Mouse (Mus musculus) CH12.LX (cell line): Measurements from ENCODE around the gene Spred2. TPM values are rescaled to one million over a fixed set of nuclear protein-coding genes. Genes with fewer than 3 reads are reported as not detected.

Experiments
- DNase-seq: peaks from one replicate; pipeline ENCODE4 v3.0.0-alpha.2; 2013; ENCODE audit errors: extremely low read depth
- H3K27ac ChIP-seq: 2 replicates; pipeline ENCODE4 v1.5.1; 2012; ENCODE audit warnings: low read depth, mild to moderate bottlenecking, control low read depth, moderate library complexity; ENCODE audit not compliant: insufficient read depth
- H3K27me3 ChIP-seq: replicated peaks from 2 replicates; pipeline ENCODE3; 2012; ENCODE audit warnings: inconsistent platforms
- H3K36me3 ChIP-seq, 2 experiments: replicated peaks in 1 of 2; 2 replicates each; pipeline versions ENCODE3 to v1.6.1; 2012; ENCODE audit warnings: inconsistent platforms in 1 of 2, low read length in 1 of 2, mild to moderate bottlenecking in 1 of 2, mixed read lengths in 1 of 2, moderate library complexity in 1 of 2; ENCODE audit not compliant: control insufficient read depth in 1 of 2, insufficient read depth in 1 of 2
- H3K4me1 ChIP-seq, 2 experiments: 2 replicates each; pipeline ENCODE4 v1.6.1; 2012; ENCODE audit warnings: inconsistent platforms in 1 of 2, moderate library complexity in 1 of 2; ENCODE audit not compliant: insufficient read depth in 2 of 2, control insufficient read depth in 1 of 2
- H3K4me2 ChIP-seq: 2 replicates; pipeline ENCODE4 v1.6.1; 2012; ENCODE audit warnings: low read depth, mild to moderate bottlenecking, control low read depth; ENCODE audit not compliant: poor library complexity, insufficient read depth, severe bottlenecking
- H3K4me3 ChIP-seq, 3 experiments: fragments of 150-350 bp in 1 of 3; sonication (generic) in 1 of 3; replicated peaks in 1 of 3; 2 replicates each; pipeline versions ENCODE3 to v1.5.1; 2011 to 2012; ENCODE audit warnings: low read depth in 2 of 3, low read length in 2 of 3, mild to moderate bottlenecking in 2 of 3, moderate library complexity in 2 of 3, control low read depth in 1 of 3, improper control_type of control experiment in 1 of 3, inconsistent platforms in 1 of 3, mixed read lengths in 1 of 3; ENCODE audit not compliant: poor library complexity in 1 of 3
- H3K79me2 ChIP-seq: replicated peaks from 2 replicates; pipeline ENCODE4 v1.6.1; 2012; ENCODE audit warnings: mild to moderate bottlenecking, moderate library complexity; ENCODE audit not compliant: control insufficient read depth, poor library complexity, insufficient read depth, severe bottlenecking; ENCODE audit errors: extremely low read depth
- H3K9ac ChIP-seq: 2 replicates; pipeline ENCODE4 v1.6.1; 2012; ENCODE audit warnings: low read depth, mild to moderate bottlenecking, control low read depth, moderate library complexity; ENCODE audit not compliant: insufficient read depth
- H3K9me3 ChIP-seq: replicated peaks from 2 replicates; pipeline ENCODE3; 2012; ENCODE audit warnings: low read length, inconsistent platforms, mixed read lengths
- BHLHE40 ChIP-seq: IDR thresholded peaks from 2 replicates; pipeline ENCODE4 v1.6.1; 2011; ENCODE audit warnings: mild to moderate bottlenecking, low read depth, low read length, improper control_type of control experiment
- E2F4 ChIP-seq: IDR thresholded peaks from 2 replicates; pipeline ENCODE4 v1.6.1; 2011; ENCODE audit warnings: low read depth, low read length, improper control_type of control experiment; ENCODE audit not compliant: insufficient replicate concordance
- EP300 ChIP-seq: IDR thresholded peaks from 2 replicates; pipeline ENCODE4 v1.6.1; 2011; ENCODE audit warnings: low read length, improper control_type of control experiment
- JUN ChIP-seq: IDR thresholded peaks from 2 replicates; pipeline ENCODE4 v1.6.1; 2011; ENCODE audit warnings: low read depth, mild to moderate bottlenecking, low read length, improper control_type of control experiment, moderate library complexity; ENCODE audit not compliant: insufficient read depth
- JUND ChIP-seq: conservative IDR thresholded peaks from 2 replicates; pipeline ENCODE4 v1.6.1; 2011; ENCODE audit warnings: low read depth, low read length, improper control_type of control experiment
- KAT2A ChIP-seq: IDR thresholded peaks from 2 replicates; pipeline ENCODE4 v1.6.1; 2012; ENCODE audit warnings: low read length, improper control_type of control experiment, inconsistent platforms; ENCODE audit not compliant: insufficient replicate concordance
- MAX ChIP-seq: IDR thresholded peaks from 2 replicates; pipeline ENCODE4 v1.6.1; 2011; ENCODE audit warnings: low read length, improper control_type of control experiment
- MAZ ChIP-seq: IDR thresholded peaks from 2 replicates; pipeline ENCODE4 v1.6.1; 2012; ENCODE audit warnings: low read depth, mild to moderate bottlenecking, inconsistent platforms, low read length, improper control_type of control experiment, moderate library complexity
- MXI1 ChIP-seq: IDR thresholded peaks from 2 replicates; pipeline ENCODE4 v1.6.1; 2011; ENCODE audit warnings: mild to moderate bottlenecking, low read depth, low read length, improper control_type of control experiment
- NELFE ChIP-seq: IDR thresholded peaks from 2 replicates; pipeline ENCODE4 v1.6.1; 2011; ENCODE audit warnings: low read depth, low read length, improper control_type of control experiment
- PAX5 ChIP-seq: IDR thresholded peaks from 2 replicates; pipeline ENCODE4 v1.6.1; 2012; ENCODE audit warnings: low read length, inconsistent platforms, mixed read lengths
- POLR2A ChIP-seq: IDR thresholded peaks from 2 replicates; pipeline ENCODE4 v1.6.1; 2011; ENCODE audit warnings: low read depth, mild to moderate bottlenecking, improper control_type of control experiment, low read length
- RAD21 ChIP-seq: IDR thresholded peaks from 2 replicates; pipeline ENCODE4 v1.6.1; 2011; ENCODE audit warnings: low read depth, mild to moderate bottlenecking, low read length, improper control_type of control experiment, moderate library complexity
- TBP ChIP-seq: conservative IDR thresholded peaks from 2 replicates; pipeline ENCODE4 v1.6.1; 2011; ENCODE audit warnings: low read depth, low read length, improper control_type of control experiment
- TCF12 ChIP-seq: IDR thresholded peaks from 2 replicates; pipeline ENCODE4 v1.6.1; 2014; ENCODE audit warnings: low read depth, mild to moderate bottlenecking, inconsistent platforms, low read length, improper control_type of control experiment
- UBTF ChIP-seq: IDR thresholded peaks from 2 replicates; pipeline ENCODE4 v1.6.1; 2012; ENCODE audit warnings: low read depth, mild to moderate bottlenecking, inconsistent platforms, low read length, improper control_type of control experiment, moderate library complexity
- USF1 ChIP-seq: IDR thresholded peaks from 2 replicates; pipeline ENCODE4 v1.6.1; 2014; ENCODE audit warnings: low read depth, mild to moderate bottlenecking, inconsistent platforms, low read length, improper control_type of control experiment
- USF2 ChIP-seq: conservative IDR thresholded peaks from 2 replicates; pipeline ENCODE4 v1.6.1; 2011; ENCODE audit warnings: low read depth, low read length, improper control_type of control experiment
- ZNF384 ChIP-seq: IDR thresholded peaks from 2 replicates; pipeline ENCODE4 v1.6.1; 2012; ENCODE audit warnings: low read depth, low read length, improper control_type of control experiment, inconsistent platforms
- dilution Hi-C: fragments of 300-500 bp; cut with MboI; formaldehyde crosslinking; loops from 2 replicates; pipeline ENCODE4 v1.14.3; 2020; ENCODE audit warnings: low sequenced_read_pairs; ENCODE audit not compliant: extremely low pct_unique_long_range_greater_than_20kb, extremely low pct_ligation_motif_present
- in situ Hi-C: fragments of 300-500 bp; cut with MboI; formaldehyde crosslinking; loops from 3 replicates; pipeline ENCODE4 v1.14.3; 2019; ENCODE audit warnings: low sequenced_read_pairs, low pct_ligation_motif_present, low pct_unique_long_range_greater_than_20kb, mixed read lengths
- polyA plus RNA-seq: library from polyadenylated mRNA; unstranded; fragments of >175 nt; gene quantifications from 2 replicates; pipeline ENCODE4 v1.2.1, GENCODE M21; 2012; ENCODE audit warnings: low read depth; ENCODE audit not compliant: insufficient read length
- total RNA-seq, 2 experiments: library from RNA; depleted of rRNA; stranded (reverse); fragments of 300-350 nt in 1 of 2; fragments of >200 nt in 1 of 2; gene quantifications; 2 replicates each; pipeline ENCODE4 v1.2.3; 2012 to 2014

Spred2 gene
- total and polyA plus RNA-seq, 3 experiments = 1.4 to 15.8 (median 4.2) TPM

DNA sequence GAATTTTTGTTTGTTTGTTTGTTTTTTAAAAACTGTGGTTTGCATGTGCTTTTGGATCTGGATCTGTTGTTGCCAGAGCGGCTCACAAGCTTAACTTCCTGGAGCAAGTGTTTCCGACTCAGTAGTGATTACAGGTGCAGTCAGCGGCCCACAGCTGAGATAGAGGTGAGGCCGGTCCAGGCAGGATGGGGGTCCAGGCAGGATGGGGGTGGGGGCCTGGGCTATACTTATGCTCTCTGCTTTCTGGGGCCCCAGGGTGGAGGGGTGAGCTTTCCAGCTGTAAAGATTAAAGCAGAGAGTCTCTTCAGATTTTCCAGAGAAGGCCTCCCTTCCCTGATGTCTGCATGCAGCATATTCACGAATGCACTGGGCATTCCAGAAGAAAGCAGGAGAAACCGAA, 64.5 kb downstream of the Spred2 start:
- Histone ChIP-seq H3K9me3 (no peaks in the 10 kb centered on the region), H3K4me3 (no peak overlapping the region), H3K4me1 (peaks cover 21 to 80% of the 10 kb centered on the region in 2 experiments), H3K9ac (no peak overlapping the region), H3K27me3 (no peaks in the 10 kb centered on the region), H3K27ac (no peak overlapping the region), H3K36me3 (peaks cover 0 to 10% of the 10 kb centered on the region in 2 experiments), H3K4me2 (no peak overlapping the region), H3K79me2 (no peaks in the 10 kb centered on the region; the same call in none of the 2 replicates)
- in situ Hi-C loops (no loop called here), dilution Hi-C loops (no loop called here)
- TF ChIP-seq POLR2A = no peak
- no peak for TF ChIP-seq NELFE
- no peak for TF ChIP-seq EP300
- TF ChIP-seq USF1 = no peak
- no peak for TF ChIP-seq JUND
- no peak for TF ChIP-seq MAX
- no peak for TF ChIP-seq JUN
- TF ChIP-seq MAZ = no peak
- no peak for TF ChIP-seq RAD21
- TF ChIP-seq TBP = no peak
- TF ChIP-seq BHLHE40 = no peak
- no peak for TF ChIP-seq UBTF
- no peak for TF ChIP-seq ZNF384
- TF ChIP-seq MXI1 = no peak
- no peak for TF ChIP-seq USF2
- TF ChIP-seq TCF12 = no peak
- TF ChIP-seq PAX5 = no peak
- no peak for DNase-seq

DNA sequence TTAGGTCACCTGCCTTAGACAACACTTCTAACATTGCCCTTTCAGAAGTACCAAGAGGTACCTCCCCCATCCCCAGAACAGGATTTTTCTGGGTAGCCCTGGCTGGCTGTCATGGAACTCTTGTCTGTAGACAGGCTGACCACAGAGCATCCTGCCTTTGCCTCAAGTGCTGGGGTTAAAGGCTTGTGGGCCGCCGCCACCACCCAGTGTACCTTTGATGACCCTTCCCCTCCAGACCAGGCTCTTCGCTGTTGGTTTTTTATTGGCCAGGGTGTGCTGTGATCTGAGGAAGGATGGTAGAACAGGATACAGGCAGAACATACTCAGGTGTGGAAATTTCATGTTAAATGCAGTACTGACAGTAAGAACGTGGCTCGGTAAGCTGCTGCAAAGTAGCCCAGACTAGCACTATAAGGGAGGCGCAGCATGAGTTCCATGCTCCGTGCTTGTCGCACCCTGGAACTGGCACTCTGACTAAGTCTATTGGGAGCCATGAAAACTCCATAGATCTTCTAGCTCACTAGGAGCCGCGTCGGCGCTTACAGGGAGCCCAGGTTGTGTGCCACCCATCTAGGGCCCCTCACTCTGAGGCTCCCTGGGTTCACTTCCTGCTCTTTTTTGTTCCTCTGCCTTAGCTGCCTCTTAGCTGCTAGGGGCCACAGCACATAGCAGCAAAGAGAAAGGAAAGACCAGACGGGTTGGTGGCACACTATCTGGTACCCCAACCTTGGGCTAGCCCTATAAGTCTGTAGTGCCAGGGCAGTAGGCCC, 65.2 kb downstream of the Spred2 start:
- H3K4me1 ChIP-seq = peaks cover 21 to 78% of the 10 kb centered on the region in 2 experiments
- H3K4me3 ChIP-seq = no peak overlapping the region

More for the DNA sequence above, 65.2 kb downstream of the Spred2 start:
- in situ Hi-C loops = no loop called here
- Histone ChIP-seq H3K4me2 (no peak overlapping the region), H3K9me3 (no peaks in the 10 kb centered on the region), H3K27me3 (no peaks in the 10 kb centered on the region), H3K36me3 (peaks cover 0 to 6% of the 10 kb centered on the region in 2 experiments), H3K79me2 (no peaks in the 10 kb centered on the region; the same call in none of the 2 replicates), H3K27ac (no peak overlapping the region), H3K9ac (no peak overlapping the region)
- TF ChIP-seq KAT2A = no peak
- no peak for TF ChIP-seq MXI1
- no peak for TF ChIP-seq USF2
- no peak for TF ChIP-seq E2F4
- DNase-seq = no peak
- dilution Hi-C loops = no loop called here
